Mouse (Mus musculus) inflammation-experienced regulatory T-cells, adult 6 months (primary cell): ENCODE results near the gene 2700049A03Rik. TPM values are rescaled to one million over a fixed set of nuclear protein-coding genes. Genes with fewer than 3 reads are reported as not detected.

Experiments used
- ATAC-seq: one replicate; pipeline ENCODE4 v1.8.0; 2017
- polyA plus RNA-seq, 3 experiments: library from polyadenylated mRNA; unstranded; fragments of 100-300 nt; shearing (Covaris generic); gene quantifications; one replicate each; pipeline ENCODE4 v1.2.1; 2017

Gene 2700049A03Rik
- polyA plus RNA-seq, 3 experiments from 2014 or later = 8.3 to 13.9 (median 11.3) TPM

DNA sequence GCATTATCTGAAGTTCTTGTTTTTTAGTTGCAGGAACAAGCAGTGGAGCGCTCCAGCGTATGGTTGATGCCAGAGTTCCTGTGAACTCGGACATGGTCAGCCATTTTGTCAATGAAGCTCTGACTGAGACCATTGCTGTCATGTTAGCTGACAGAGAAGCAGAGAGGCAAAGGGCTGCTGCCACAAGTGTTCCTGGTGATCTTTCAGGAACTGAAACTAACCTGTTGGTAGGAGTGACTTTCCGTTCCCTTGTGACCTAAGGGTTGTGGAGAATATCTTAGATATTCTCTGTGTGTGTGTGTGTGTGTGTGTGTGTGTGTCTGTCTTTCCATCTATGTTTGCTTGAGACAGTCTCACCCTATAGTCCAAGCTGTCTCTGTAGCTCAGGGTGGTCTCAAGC, 47.7 kb downstream of the 2700049A03Rik start:
- ATAC-seq = no peak

- no peak for ATAC-seq
Observed at GRCm38 (mm10) chr12:71192705-71193104, 56.1 kb downstream of the 2700049A03Rik start.

DNA sequence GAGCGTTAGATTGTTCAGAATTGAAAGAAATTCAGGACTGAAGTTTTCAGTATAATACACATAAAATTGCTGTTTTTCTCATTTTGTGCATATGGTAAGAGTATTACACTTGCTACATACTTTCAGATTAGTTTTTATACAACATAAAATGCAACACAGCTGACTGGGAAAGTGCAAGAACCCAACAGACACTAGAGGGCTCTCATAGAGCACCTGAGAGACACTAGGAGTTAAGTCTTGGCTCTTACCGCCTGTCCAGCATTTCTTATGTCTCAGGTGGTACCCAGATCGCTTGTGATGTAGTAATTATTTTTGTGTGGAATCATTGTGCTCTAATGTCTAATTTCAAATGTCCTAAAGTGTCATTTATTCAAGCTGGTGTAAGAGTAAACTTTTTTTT, 61.0 kb downstream of the 2700049A03Rik start:
- ATAC-seq = no peak

DNA sequence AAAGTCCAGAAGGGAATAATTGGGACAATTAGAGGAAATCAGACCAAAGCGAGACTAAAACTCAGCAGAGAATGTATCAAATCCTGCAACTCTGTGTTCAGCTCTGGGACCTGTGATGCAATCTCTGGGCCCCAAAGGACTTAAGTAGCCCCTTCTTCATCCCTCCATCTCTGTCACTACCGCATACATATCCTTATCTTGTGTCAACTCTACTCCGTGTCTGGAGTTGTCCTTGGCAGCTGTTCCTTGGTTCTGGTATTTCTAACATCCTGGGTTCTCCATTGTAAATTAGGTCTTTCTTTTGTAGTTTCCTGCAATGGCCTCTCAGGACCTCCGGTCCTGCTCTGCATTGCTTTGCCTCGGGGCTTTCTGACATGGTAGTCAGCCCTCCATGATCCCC, 65.1 kb downstream of the 2700049A03Rik start:
- no peak for ATAC-seq

DNA sequence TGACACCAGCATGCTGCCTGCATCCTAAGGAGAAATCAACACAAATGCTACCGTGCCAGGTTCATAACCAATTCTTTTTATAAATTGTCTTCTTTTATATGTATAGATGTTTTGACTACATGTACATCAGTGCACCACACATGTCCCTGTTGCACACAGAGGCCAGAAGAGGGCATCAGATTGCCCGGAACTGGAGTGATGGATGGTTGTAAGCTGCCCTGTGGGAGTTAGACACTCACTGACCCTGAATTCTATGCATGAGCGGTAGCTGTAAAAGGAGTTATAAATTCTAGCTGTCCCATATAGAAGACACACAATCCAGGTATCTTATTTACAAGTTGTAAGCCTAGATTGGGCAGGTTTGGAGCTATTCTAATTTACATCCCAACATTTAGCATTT, 67.7 kb downstream of the 2700049A03Rik start:
- no peak for ATAC-seq

DNA sequence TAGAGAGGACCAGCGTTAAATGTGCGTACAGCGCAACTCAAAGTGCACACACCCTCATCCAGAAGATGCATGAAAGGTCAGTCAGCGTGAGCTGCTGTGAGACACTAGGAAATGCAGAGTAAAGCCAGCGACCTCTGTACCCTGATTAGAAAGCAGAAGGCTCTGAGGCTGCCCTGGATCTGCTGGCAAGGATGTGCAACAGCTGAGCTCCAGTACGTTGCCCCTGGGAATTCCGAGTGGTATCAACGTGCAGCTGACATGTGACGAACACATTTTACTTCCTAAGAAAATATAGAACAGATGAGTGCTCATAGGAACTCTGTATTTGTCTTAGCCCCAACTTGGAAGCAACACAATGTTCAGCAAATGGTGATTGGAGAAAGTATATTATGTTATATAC, 80.5 kb downstream of the 2700049A03Rik start:
- ATAC-seq = no peak

- no peak for ATAC-seq
Observed at GRCm38 (mm10) chr12:71217866-71218522, 81.3 kb downstream of the 2700049A03Rik start.

GRCm38 (mm10) chr12:71222761-71223160, 86.1 kb downstream of the 2700049A03Rik start:
- ATAC-seq = no peak

- ATAC-seq = no peak
Observed at GRCm38 (mm10) chr12:71227769-71228168, 91.1 kb downstream of the 2700049A03Rik start.

DNA sequence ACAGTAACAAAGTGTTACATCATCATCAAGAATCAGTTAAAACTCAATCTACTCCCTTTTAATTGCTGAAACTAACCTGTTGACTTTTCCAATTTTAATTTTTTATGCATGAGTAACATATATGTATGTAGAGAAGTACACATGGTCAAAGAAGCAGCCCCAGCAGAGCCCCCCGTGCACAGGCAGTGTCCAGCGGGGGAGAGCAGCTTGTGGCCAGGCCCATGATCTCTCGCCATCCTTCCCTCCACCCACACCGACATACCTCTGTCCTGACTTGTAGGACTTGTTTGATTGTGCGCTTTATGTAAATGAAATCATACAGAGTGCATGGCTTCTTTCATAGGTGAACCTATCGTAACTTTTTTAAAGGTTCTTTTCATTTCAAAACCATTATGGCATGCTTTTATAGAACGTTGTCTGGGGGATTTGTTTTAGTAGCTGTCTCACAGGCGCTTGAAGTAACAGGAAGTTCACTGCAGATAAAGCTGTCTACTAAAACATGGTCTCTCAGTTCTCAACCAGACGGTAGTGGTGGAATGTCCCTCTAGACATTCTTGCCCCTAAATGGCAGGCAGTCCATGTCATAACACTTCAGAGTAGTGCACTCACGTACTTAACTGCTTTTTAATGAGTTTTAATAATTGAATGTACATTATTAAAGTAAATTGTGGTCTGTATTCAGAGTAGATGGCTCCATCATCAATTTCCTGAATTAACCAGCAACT, 92.4 kb downstream of the 2700049A03Rik start:
- ATAC-seq = no peak

- ATAC-seq = no peak
Observed at GRCm38 (mm10) chr12:71231561-71231960, 94.9 kb downstream of the 2700049A03Rik start.

- no peak for ATAC-seq
Observed at GRCm38 (mm10) chr12:71233426-71233825, 96.8 kb downstream of the 2700049A03Rik start.

DNA sequence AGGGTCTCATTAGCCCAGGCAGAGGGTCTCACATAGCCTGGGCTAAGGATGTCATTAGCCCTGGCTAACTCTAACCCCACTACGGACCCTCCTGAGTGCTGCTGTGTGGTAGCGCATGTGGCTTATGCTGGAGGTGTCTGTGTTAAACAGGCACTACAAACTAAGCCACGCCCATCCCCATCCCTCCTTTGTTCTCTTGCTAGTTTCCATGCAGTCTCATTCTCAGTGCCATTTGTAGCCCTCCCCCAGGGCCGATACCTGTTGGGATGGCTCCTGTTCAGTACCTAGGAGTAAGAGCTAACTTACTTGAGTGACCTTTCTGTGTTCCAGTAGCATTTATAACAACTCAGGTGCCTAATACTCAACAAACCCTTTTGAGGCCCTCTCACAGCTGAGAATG, 100.4 kb downstream of the 2700049A03Rik start:
- ATAC-seq = no peak

DNA sequence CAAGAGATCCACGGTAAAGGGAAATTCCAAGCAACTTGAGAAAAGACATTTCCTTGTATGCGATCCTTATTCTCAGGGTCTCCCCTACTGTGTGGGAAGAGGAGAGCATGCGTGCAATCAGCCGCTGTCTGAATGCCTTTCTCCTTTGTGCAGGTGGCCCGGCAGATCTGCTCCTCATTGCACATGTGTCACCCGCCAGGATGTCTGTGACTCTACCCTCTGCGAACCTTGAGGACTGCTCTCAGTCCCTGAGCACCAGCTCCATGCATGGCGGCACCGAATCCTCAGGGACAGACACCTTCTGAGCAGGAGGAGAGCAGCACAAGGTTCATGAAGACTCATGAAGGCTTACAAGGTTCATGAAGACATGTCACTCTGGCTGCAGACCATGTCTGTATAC, 106.1 kb downstream of the 2700049A03Rik start:
- ATAC-seq = no peak

DNA sequence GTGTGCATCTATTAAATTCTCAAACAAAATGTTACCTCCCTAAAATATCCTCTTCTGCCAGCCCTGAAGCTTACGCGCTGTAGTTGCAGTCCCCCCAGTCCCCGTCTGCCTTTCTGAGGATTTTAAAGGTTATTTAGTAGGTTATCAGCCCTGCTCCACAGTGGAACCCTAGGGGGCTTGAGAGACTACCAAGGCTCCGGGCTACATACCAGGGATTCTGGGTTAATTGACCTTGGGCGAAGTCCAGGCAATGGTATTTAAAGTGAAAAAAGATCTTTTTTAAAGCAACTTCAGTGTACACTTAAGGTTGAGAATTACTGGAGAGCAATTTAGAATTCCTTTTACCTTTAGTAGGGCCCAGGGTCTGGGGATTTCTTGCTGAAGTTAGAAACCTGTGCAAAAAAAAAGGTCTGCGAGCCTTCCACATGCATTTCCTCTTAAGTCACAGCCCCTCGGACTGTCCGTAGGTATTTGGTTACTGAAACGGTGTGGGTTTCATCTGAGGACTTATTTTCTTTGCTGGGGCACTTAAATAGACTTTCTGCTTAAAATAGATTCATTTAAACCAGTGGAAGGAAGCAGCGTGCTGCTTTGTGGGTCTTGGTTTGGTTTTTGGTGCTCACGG, 108.2 kb downstream of the 2700049A03Rik start:
- no peak for ATAC-seq

GRCm38 (mm10) chr12:71247191-71247590, 110.5 kb downstream of the 2700049A03Rik start:
- no peak for ATAC-seq

- no peak for ATAC-seq
Observed at GRCm38 (mm10) chr12:71249348-71249747, 112.7 kb downstream of the 2700049A03Rik start.

GRCm38 (mm10) chr12:71252509-71253167, 116.0 kb downstream of the 2700049A03Rik start:
- ATAC-seq = no peak

DNA sequence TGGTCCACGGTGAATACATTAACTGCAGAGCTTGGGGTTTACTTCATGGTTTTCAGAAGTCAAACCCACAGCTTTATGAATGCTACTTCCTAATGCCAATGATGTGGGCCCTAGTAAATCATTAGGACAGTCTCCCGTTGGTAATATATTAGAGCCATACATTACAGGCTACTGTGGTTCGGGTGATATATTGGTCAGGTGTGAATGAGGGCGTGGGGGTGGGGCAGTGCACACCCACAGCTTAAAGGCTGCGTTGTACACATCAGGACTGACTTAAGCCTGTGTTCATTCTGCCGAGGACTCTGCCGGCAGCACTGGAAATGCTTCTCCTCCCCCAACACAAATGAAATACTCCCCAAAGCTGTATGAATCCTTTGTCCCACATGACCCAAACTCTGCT, 118.1 kb downstream of the 2700049A03Rik start:
- no peak for ATAC-seq

- ATAC-seq = no peak
Observed at GRCm38 (mm10) chr12:71258196-71258920, 121.7 kb downstream of the 2700049A03Rik start.

DNA sequence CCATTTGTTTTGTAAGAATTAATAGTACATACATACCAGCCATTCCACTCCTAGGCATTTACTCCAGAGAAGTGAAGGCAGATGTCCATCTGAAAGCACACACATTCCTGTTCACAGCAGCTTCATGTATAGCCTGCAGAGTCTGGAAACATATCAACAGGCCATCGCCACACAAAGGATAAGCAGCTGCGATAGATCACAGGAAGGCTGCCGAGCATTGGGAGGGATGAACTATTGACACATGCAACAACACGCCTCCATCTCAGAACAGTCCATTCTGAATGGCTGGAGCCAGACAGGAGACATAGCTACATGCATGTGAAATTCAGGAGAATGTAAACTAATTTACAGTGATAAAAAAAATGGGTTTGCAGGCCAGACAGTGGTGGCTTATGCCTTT, 127.6 kb downstream of the 2700049A03Rik start:
- no peak for ATAC-seq

DNA sequence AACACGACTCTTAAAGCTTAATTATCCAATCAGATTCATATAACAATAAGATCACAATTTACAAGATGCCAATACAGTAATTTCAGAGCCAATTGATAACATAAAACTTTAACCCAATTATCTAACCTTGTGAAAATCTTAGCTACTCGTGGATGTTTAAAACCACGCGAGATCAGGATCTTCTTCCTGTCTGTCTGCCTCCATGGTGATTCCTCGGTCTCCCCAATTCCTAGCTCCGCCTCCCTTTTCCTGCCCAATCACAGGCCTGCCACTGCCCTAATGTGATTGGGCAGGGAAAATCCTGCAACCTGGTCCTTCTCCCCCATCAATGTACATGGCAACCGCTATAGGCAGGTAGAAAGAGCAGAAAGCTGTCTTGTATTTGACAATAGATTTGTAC, 132.7 kb downstream of the 2700049A03Rik start:
- ATAC-seq = no peak

- ATAC-seq = no peak
Observed at GRCm38 (mm10) chr12:71271131-71271530, 134.5 kb downstream of the 2700049A03Rik start.
